Mouse (Mus musculus) forebrain, embryonic 11.5 days (tissue): ENCODE results near the gene Tanc1. TPM values are rescaled to one million over a fixed set of nuclear protein-coding genes. Genes with fewer than 3 reads are reported as not detected.

ENCODE experiments used
- ATAC-seq: fragments of 200-750 bp; cut with Nextera tagmentation; replicated peaks from 2 replicates; pipeline ENCODE4 v1.8.0; 2017; ENCODE audit warnings: moderate TSS enrichment; ENCODE audit not compliant: low FRiP score
- DNase-seq: peaks from one replicate; pipeline ENCODE4 v3.0.0-alpha.2; 2017; ENCODE audit warnings: low spot score
- H3K27ac ChIP-seq: fragments of 300-500 bp; sonication (generic); 2 replicates; pipeline ENCODE4 v1.5.1; 2014; ENCODE audit warnings: low read depth, low read length
- H3K27me3 ChIP-seq: fragments of 300-500 bp; sonication (generic); 2 replicates; pipeline ENCODE4 v1.6.1; 2014; ENCODE audit warnings: mild to moderate bottlenecking, low read length, mixed read lengths; ENCODE audit not compliant: control insufficient read depth, insufficient read depth
- H3K36me3 ChIP-seq: fragments of 300-500 bp; sonication (generic); 2 replicates; pipeline ENCODE4 v1.6.1; 2014; ENCODE audit warnings: mild to moderate bottlenecking, low read length, moderate library complexity, mixed read lengths; ENCODE audit not compliant: control insufficient read depth, insufficient read depth
- H3K4me1 ChIP-seq: fragments of 300-500 bp; sonication (generic); replicated peaks from 2 replicates; pipeline ENCODE4 v1.6.1; 2014; ENCODE audit warnings: low read length, mixed read lengths; ENCODE audit not compliant: control insufficient read depth, insufficient read depth
- H3K4me2 ChIP-seq: fragments of 300-500 bp; sonication (generic); 2 replicates; pipeline ENCODE4 v1.6.1; 2014; ENCODE audit warnings: low read depth, mild to moderate bottlenecking, low read length, moderate library complexity, mixed read lengths; ENCODE audit not compliant: severe bottlenecking
- H3K4me3 ChIP-seq: fragments of 300-500 bp; sonication (generic); 2 replicates; pipeline ENCODE4 v1.5.1; 2014; ENCODE audit warnings: low read depth, low read length
- H3K9ac ChIP-seq: fragments of 300-500 bp; sonication (generic); 2 replicates; pipeline ENCODE4 v1.6.1; 2014; ENCODE audit warnings: low read length
- H3K9me3 ChIP-seq: fragments of 300-500 bp; sonication (generic); 2 replicates; pipeline ENCODE4 v1.6.1; 2016; ENCODE audit warnings: low read length, mixed read lengths; ENCODE audit not compliant: control insufficient read depth
- WGBS: fragments of 180-500 bp; shearing (Covaris S2); extraction: QIAGEN DNeasy Blood & Tissue Kit; methylation state at CpG from one replicate; pipeline ENCODE4 v1.1.7; 2014; 5-methylcytosine and 5-hydroxymethylcytosine counted together
- polyA plus RNA-seq: library from polyadenylated mRNA; unstranded; fragments of >200 nt; fragmentation: Nextera tagmentation; extraction: Ambion mirVana; gene quantifications from 2 replicates; pipeline ENCODE4 v1.2.1, GENCODE M21; 2014

The Tanc1 gene
- polyA plus RNA-seq, 1 experiment from 2014 or later = 22.7 TPM

DNA sequence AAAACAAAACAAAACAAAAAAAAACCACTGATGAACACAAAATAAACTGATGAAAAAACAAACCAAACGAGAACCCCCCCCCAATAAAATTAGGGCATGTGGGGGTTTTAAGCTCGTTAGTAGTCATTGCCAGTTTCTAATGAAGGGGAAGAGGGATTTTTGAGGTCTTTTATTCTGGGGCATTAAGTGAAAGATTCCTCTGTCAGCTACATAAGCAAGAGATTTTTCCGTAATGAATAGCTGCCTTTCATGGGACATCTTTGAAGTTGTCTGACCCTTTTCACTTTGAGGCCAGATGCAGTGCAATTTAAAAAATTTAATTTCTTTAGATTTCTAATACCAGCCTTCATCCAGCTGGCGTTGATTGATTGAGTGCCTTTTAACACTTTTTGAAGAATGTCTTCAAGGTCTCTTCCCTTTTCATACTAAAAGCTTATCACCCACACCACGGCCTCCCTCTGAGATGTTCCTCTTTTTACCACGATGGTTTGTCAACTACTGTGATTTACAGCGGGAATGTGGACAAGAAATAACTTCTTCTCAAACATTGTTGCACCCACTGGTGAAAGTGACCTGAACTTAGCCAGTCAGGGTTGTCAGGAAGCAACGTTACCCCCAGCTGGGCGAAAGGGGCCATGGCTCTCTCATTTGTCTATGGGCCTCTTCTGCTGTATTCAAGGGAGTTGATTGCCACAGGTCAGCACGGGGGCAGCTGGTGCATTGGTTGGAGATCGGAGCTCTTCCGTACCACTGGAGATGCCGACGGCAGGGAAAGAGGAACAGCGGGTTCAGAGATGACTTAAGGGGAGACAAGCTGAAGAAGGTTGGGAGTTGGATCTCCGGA lies 76.6 kb downstream of the Tanc1 start:
- ATAC-seq = peak; percentile 30; the same call in 1 of the 2 replicates
- Histone ChIP-seq H3K4me2 (no peak overlapping the region), H3K27me3 (no peaks in the 10 kb centered on the region), H3K9me3 (no peaks in the 10 kb centered on the region), H3K36me3 (no peaks in the 10 kb centered on the region), H3K27ac (no peak overlapping the region), H3K4me3 (no peak overlapping the region), H3K9ac (no peak overlapping the region), H3K4me1 (peaks cover 5% of the 10 kb centered on the region; the same call in 1 of the 2 replicates)
- 23% methylated on average over 16 of the region's 16 CpGs for WGBS
- DNase-seq = no peak

DNA sequence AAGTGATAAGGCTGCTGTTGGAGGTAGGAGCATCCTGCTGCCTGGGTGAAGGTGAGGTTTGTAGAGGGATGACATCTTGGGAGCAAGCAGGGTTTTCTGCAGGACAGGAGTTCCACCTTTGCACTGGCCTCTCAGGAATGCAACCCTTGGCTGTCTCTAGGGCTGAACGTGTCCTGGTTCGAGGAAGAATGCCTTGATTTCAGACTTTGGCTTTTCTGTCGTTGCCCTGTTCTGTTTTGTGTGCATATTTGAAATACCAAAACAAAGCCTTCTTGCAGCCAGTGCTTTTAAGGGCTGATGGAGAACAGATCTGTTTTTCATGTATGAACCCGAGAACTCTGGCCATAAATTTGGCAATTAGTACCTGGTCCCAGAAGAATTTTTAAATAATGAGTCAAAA lies 79.3 kb downstream of the Tanc1 start:
- ATAC-seq (no peak), DNase-seq (no peak)
- H3K36me3 ChIP-seq = no peaks in the 10 kb centered on the region
- no peaks in the 10 kb centered on the region; the same call in 1 of the 2 replicates for H3K4me1 ChIP-seq
- H3K4me2 ChIP-seq = no peak overlapping the region
- no peak overlapping the region for H3K9ac ChIP-seq
- H3K27me3 ChIP-seq = no peaks in the 10 kb centered on the region
- H3K4me3 ChIP-seq = no peak overlapping the region
- WGBS = 63% methylated on average over 4 of the region's 4 CpGs
- no peaks in the 10 kb centered on the region for H3K9me3 ChIP-seq
- no peak overlapping the region for H3K27ac ChIP-seq

DNA sequence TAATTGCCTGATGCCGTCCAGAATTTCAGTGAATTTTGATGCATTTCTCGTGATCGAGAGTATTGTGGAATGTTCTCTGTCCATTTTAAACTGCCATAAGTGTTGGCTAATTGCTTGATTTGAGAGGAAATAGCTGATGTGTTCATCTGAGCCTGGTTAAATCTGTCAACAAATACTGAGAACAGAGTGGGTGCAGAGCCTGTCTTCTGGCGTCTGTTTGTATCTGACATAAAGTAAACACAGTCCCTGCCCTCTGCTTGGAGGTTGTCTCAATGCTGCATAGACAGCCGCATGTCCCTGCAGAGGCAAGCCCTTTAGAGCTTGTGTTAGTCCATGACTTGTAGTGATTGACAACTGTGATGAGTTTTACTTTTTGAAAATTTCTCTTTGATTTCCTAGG lies 81.6 kb downstream of the Tanc1 start:
- no peaks in the 10 kb centered on the region for H3K27me3 ChIP-seq
- H3K27ac ChIP-seq = no peak overlapping the region
- DNase-seq = no peak
- H3K36me3 ChIP-seq = no peaks in the 10 kb centered on the region
- ATAC-seq = no peak
- 88% methylated on average over 5 of the region's 5 CpGs for WGBS
- H3K4me1 ChIP-seq = peaks cover 8% of the 10 kb centered on the region; the same call in 1 of the 2 replicates
- no peak overlapping the region for H3K4me3 ChIP-seq
- H3K4me2 ChIP-seq = no peak overlapping the region
- no peak overlapping the region for H3K9ac ChIP-seq
- no peaks in the 10 kb centered on the region for H3K9me3 ChIP-seq

DNA sequence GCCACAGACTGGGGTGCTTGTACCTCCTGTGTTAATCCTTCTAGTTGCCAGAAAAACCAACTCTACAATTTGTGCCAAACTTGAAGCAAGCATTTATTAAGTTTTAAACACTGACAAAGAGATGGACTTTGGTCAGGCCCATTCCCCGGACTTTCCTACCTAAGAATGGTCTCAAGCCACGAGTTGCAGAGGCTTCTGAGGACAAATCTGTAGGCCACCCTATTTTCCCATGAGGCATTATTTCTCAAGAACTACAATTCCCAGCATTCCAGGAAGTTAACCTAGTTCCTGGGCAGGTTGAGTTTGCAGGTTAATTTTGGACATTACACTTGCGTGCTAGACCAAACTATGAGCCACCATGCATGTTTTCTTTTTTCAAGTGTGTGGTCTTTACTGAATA lies 85.3 kb downstream of the Tanc1 start:
- no peaks in the 10 kb centered on the region for H3K9me3 ChIP-seq
- 70% methylated on average over 3 of the region's 3 CpGs for WGBS
- DNase-seq = no peak

DNA sequence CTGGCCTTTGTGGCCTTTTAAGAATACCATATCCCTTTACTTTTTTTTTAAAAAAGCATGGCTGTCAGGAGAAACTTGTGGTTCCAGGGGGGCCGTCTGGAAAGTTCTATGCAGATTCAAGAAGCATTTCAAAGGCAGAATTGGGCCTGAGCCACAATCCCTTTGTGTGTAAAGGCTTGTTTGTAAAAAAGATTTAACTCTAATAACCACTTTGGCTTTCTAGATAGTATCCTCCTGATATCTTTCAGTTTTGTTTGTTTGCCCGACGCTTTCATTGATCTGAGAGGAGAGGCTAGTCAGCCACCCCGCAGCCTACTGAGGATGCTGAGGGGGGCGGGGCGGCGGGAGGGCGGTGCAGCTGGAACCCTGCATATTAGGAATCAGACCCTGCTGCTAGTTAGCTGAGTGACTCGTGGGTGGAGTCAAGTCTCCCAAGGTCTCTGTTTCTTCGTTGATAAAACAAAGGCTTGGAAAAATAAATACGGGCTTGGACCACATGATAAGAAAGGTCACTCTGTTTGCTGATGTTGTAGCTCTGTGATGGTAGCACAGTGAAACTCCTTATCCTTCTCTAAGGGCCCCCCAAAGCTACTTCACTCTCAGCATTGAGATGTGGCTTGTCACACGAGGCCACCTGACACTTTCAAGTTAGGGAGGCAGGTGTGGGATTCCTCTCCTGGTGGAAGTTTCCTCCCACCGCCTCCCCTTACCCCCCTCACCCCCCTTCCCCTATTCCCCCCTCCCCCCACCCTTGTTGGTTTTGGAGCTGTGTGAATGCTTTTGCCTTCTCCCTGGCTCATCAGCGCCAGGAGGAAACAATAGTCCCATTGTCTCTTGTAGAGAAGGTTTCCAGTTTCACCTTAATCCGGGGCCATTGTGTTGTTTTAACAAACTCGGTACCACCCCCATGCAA lies 86.1 kb downstream of the Tanc1 start:
- Histone ChIP-seq H3K4me3 (peak overlapping the region; percentile 10; the same call in 1 of the 2 replicates), H3K27ac (0 out of 2 replicates have a peak overlapping the region, but pooled peaks have one; percentile 25), H3K4me1 (peaks cover 12% of the 10 kb centered on the region), H3K27me3 (no peaks in the 10 kb centered on the region), H3K36me3 (no peaks in the 10 kb centered on the region), H3K9ac (peak overlapping the region; percentile 24), H3K4me2 (peak overlapping the region; percentile 43), H3K9me3 (no peaks in the 10 kb centered on the region)
- DNase-seq (peak; percentile 80), ATAC-seq (peak; percentile 87)
- WGBS = 2% methylated on average over 16 of the region's 16 CpGs

More for the DNA sequence above, 85.3 kb downstream of the Tanc1 start:
- no peaks in the 10 kb centered on the region for H3K36me3 ChIP-seq
- no peak overlapping the region for H3K27ac ChIP-seq
- no peak overlapping the region for H3K4me3 ChIP-seq
- H3K4me2 ChIP-seq = no peak overlapping the region
- ATAC-seq = no peak
- no peak overlapping the region for H3K9ac ChIP-seq
- H3K27me3 ChIP-seq = no peaks in the 10 kb centered on the region
- H3K4me1 ChIP-seq = peaks cover 12% of the 10 kb centered on the region

DNA sequence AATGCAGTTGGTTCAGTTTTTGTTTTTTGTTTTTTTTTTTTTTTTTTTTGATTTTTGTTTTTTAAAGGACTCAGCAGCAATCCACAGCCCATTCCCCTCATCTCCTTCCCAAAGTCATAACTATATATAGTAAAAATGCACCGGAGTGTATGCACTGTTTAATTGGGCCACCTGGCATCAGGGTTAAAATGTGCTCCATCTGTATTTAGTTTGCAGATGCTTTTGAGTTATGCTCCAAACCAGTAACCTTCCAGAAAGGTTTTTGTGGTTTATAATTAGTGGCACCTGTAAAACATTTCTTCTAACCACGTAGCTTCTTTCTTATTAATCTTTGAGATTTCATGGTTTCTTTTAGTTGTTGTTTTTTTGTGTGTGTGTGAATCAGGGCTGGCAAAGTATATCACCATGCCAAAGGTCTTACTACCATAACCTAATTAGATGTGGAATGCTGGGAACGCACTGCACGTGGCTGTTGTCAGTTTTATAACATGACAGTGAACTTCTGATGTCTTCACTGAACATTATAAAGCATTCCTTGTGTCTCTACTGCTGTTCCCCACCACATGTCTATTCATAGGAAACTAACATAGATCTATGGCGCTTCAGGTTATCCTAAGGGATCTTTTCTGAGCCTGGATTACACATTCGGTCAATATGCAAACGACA lies 86.9 kb downstream of the Tanc1 start:
- H3K27me3 ChIP-seq = no peaks in the 10 kb centered on the region
- no peak overlapping the region for H3K27ac ChIP-seq
- H3K4me3 ChIP-seq = no peak overlapping the region

DNA sequence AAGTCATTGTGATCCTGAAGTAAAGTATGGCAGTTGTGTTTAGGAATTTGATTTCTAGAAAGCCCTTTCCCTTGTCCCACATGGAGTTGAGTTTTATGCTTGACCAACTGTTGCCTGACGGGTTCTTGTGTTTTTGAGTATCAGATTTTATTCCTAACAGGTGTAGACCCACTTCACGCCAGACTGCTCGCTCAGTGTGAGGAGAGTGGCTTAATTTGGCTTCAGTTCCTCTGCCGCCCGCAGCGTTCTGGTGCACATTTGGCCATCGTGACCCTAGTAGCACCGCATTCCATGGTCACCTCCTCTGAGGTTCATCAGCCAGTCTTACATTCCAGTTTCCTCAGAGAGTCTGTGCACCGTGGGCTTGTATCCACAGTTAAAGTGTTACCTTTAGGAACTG lies 88.1 kb downstream of the Tanc1 start:
- Histone ChIP-seq H3K9ac (no peak overlapping the region), H3K9me3 (no peaks in the 10 kb centered on the region), H3K27me3 (no peaks in the 10 kb centered on the region), H3K4me2 (no peak overlapping the region), H3K4me3 (no peak overlapping the region), H3K36me3 (no peaks in the 10 kb centered on the region), H3K27ac (no peak overlapping the region), H3K4me1 (peaks cover 12% of the 10 kb centered on the region)
- ATAC-seq (no peak), DNase-seq (no peak)
- WGBS = 77% methylated on average over 9 of the region's 9 CpGs

More for the DNA sequence above, 86.9 kb downstream of the Tanc1 start:
- 26% methylated on average over 7 of the region's 7 CpGs for WGBS
- DNase-seq = no peak
- Histone ChIP-seq H3K36me3 (no peaks in the 10 kb centered on the region), H3K9me3 (no peaks in the 10 kb centered on the region), H3K4me1 (peaks cover 12% of the 10 kb centered on the region), H3K9ac (no peak overlapping the region), H3K4me2 (no peak overlapping the region)
- no peak for ATAC-seq

DNA sequence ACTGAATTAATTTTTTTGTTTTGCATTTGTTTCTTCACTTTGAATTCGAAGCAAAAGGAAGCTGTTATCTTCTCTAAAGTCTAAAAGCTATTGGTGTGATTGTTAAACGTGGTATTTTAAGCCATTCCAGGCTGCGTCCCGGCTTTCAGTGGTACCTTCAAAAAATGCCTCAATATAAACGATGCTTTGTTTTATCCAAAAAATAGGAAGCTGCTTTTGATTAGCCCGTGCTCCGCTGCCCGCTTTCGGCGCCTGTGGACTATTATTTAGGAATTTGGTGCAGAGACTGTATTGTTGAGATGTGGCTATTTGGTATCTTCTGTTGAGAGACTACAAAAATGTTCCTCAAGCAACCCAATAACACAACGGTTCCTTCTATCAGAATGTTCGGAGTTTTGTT lies 93.4 kb downstream of the Tanc1 start:
- no peak overlapping the region for H3K27ac ChIP-seq
- no peak overlapping the region for H3K4me3 ChIP-seq
- H3K9me3 ChIP-seq = no peaks in the 10 kb centered on the region
- ATAC-seq (no peak), DNase-seq (no peak)
- no peaks in the 10 kb centered on the region for H3K36me3 ChIP-seq
- H3K4me1 ChIP-seq = no peaks in the 10 kb centered on the region
- 61% methylated on average over 12 of the region's 12 CpGs for WGBS
- H3K4me2 ChIP-seq = no peak overlapping the region
- no peak overlapping the region for H3K9ac ChIP-seq
- H3K27me3 ChIP-seq = no peaks in the 10 kb centered on the region
